Comparison of ENCODE assay signal across 17 mouse cellular contexts in genomic region chr9:15060847-15061246, GRCm38 (mm10). TPM values are rescaled to one million over a fixed set of nuclear protein-coding genes. Genes with fewer than 3 reads are reported as not detected.
"Had no signal": no experiment of that assay in that cellular context is flagged by ENCODE, and none has a peak within 500 bp of the region (broad histone marks: within the 10 kb centered on the region; RNA-seq: fewer than 3 reads in every experiment).

No protein-coding gene starts in this region.

- H3K36me3 ChIP-seq: neural tube, embryonic 15.5 days; stomach, embryonic 15.5 days had no signal

- H3K4me3 ChIP-seq: neural tube, embryonic 15.5 days; stomach, embryonic 15.5 days had no signal

- DNase-seq: retina, postnatal 1 day; right cerebral cortex, adult 18-20 months; right cerebral cortex, postnatal 14 days; right cerebral cortex, postnatal 25 days; right cerebral cortex, postnatal 4 days; spleen, adult 18-20 months; thymus, adult 18-20 months; thymus, adult 2 months; thymus, postnatal 14 days; thymus, postnatal 25 days; thymus, postnatal 36 days; thymus, postnatal 4 days had no signal

- H3K4me1 ChIP-seq: neural tube, embryonic 15.5 days; stomach, embryonic 15.5 days had no signal

- H3K4me2 ChIP-seq: neural tube, embryonic 15.5 days; stomach, embryonic 15.5 days had no signal

- H3K9me3 ChIP-seq: neural tube, embryonic 15.5 days; stomach, embryonic 15.5 days had no signal

- H3K27ac ChIP-seq: neural tube, embryonic 15.5 days; stomach, embryonic 15.5 days; stomach, postnatal 0 days had no signal

- H3K27me3 ChIP-seq: neural tube, embryonic 15.5 days; stomach, embryonic 15.5 days had no signal

- H3K9ac ChIP-seq: neural tube, embryonic 15.5 days; stomach, embryonic 15.5 days had no signal

RNA-seq across cellular contexts. Expression of gene Hephl1, which starts 51.1 kb away (rescaled TPM):
- polyA plus RNA-seq: spleen, adult 2 months; stomach, embryonic 15.5 days; stomach, postnatal 0 days; thymus, postnatal 0 days had no signal
